Mouse (Mus musculus) liver, embryonic 12.5 days (tissue): ENCODE results near the gene Entpd1. TPM values are rescaled to one million over a fixed set of nuclear protein-coding genes. Genes with fewer than 3 reads are reported as not detected.
A peak's percentile ranks its signal among the peaks of the same experiment; 100 is the strongest.

Source experiments
- ATAC-seq: fragments of 200-750 bp; cut with Nextera tagmentation; 2 replicates; pipeline ENCODE4 v1.8.0; 2017; ENCODE audit warnings: moderate number of reproducible peaks, mild to moderate bottlenecking, moderate library complexity
- H3K27ac ChIP-seq: fragments of 300-500 bp; sonication (generic); 2 replicates; pipeline ENCODE4 v1.5.1; 2016; ENCODE audit warnings: mild to moderate bottlenecking
- H3K27me3 ChIP-seq: fragments of 300-500 bp; sonication (generic); replicated peaks from 2 replicates; pipeline ENCODE4 v1.6.1; 2016; ENCODE audit warnings: mild to moderate bottlenecking, moderate library complexity
- H3K36me3 ChIP-seq: fragments of 300-500 bp; sonication (generic); 2 replicates; pipeline ENCODE4 v1.6.1; 2016; ENCODE audit warnings: mild to moderate bottlenecking, moderate library complexity
- H3K4me1 ChIP-seq: fragments of 300-500 bp; sonication (generic); 2 replicates; pipeline ENCODE4 v1.6.1; 2016
- H3K4me2 ChIP-seq: fragments of 300-500 bp; sonication (generic); 2 replicates; pipeline ENCODE4 v1.6.1; 2016; ENCODE audit warnings: mild to moderate bottlenecking, moderate library complexity
- H3K4me3 ChIP-seq: fragments of 300-500 bp; sonication (generic); 2 replicates; pipeline ENCODE4 v1.5.1; 2016; ENCODE audit warnings: mild to moderate bottlenecking, moderate library complexity
- H3K9ac ChIP-seq: fragments of 300-500 bp; sonication (generic); 2 replicates; pipeline ENCODE4 v1.6.1; 2016; ENCODE audit warnings: mild to moderate bottlenecking, moderate library complexity
- H3K9me3 ChIP-seq: fragments of 300-500 bp; sonication (generic); replicated peaks from 2 replicates; pipeline ENCODE4 v1.6.1; 2016; ENCODE audit warnings: mild to moderate bottlenecking, moderate library complexity
- WGBS: fragments of 180-500 bp; shearing (Covaris S2); methylation state at CpG from one replicate; pipeline ENCODE4 v1.1.7; 2016; ENCODE audit not compliant: insufficient replicate concordance; 5-methylcytosine and 5-hydroxymethylcytosine counted together
- polyA plus RNA-seq: library from polyadenylated mRNA; unstranded; fragments of >200 nt; fragmentation: Nextera tagmentation; extraction: Ambion mirVana; gene quantifications from 2 replicates; pipeline ENCODE4 v1.2.1, GENCODE M21; 2016

Gene Entpd1
- polyA plus RNA-seq, 1 experiment from 2014 or later, result 2.6 TPM

DNA sequence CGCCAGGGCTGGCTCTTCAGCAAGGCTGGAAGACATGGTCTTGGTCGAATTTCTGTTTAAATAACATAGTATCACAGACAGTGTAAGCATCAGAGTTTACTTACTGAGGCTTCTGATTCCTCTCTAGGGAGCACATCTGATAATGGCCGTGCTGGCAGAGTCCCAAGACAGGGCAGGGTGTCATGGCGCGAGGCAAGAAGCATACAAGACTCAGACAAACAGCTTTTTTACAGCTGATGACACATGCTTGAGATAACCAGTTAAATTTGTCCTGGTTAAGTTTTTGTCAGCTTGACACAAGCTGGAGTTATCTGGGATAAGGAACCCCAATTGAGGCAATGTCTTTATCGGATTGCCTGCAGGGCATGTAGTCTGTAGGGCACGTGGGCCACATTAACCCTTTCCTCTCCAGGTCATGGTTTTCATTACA lies 157.2 kb downstream of the Entpd1 start:
- Histone ChIP-seq H3K4me1 (peaks cover 59% of the 10 kb centered on the region), H3K9ac (peak overlapping the region; percentile 77), H3K4me3 (peak overlapping the region; percentile 65), H3K36me3 (peaks cover 7% of the 10 kb centered on the region; the same call in 1 of the 2 replicates), H3K9me3 (no peaks in the 10 kb centered on the region), H3K27me3 (peaks cover 10% of the 10 kb centered on the region; the same call in 1 of the 2 replicates), H3K27ac (peak overlapping the region; percentile 96), H3K4me2 (peak overlapping the region; percentile 75)
- ATAC-seq, result peak; percentile 96
- WGBS, result 12% methylated on average over 7 of the region's 7 CpGs

DNA sequence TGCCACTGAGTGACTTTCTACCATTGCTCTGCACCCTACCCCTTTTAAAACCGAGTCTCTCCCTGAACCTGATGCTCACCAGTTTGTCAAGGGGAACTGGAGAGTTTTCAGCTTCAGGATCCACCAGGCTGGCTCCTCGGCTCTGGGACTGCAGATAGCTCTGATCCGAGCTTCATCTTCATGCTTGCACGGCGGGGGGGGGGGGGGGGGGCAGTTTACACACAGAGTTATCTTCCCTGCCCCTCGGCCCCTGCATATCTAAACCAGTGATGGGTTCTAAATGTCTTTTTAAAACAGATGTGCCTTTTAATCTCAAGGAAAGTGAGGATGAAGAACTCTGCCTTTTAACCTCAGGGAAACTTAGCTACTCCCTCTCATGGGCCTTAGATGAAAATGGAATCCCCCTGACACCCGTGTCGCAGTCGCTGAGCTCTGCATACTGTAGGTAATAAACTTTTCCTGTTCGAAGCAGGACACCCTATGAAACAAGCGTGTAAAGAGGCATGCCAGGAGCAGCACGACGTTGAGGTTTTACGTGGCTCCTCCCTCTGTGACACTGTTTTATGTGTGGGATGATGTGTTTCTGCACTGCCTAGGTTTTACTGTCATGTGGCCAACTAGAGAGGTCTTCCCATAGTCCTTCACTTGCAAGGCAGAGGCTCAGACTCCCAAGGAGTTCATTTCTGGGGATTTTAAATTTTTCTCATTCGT lies 176.0 kb downstream of the Entpd1 start:
- Histone ChIP-seq H3K36me3 (no peaks in the 10 kb centered on the region), H3K4me2 (no peak overlapping the region; the same call in 1 of the 2 replicates), H3K27me3 (0 out of 2 replicates have a peak, but pooled peaks cover 2% of the 10 kb centered on the region), H3K4me1 (peaks cover 12% of the 10 kb centered on the region), H3K9me3 (0 out of 2 replicates have a peak, but pooled peaks cover 4% of the 10 kb centered on the region), H3K27ac (no peak overlapping the region), H3K4me3 (no peak overlapping the region), H3K9ac (no peak overlapping the region)
- 51% methylated on average over 15 of the region's 15 CpGs for WGBS
- ATAC-seq, result peak; percentile 54; the same call in 1 of the 2 replicates

DNA sequence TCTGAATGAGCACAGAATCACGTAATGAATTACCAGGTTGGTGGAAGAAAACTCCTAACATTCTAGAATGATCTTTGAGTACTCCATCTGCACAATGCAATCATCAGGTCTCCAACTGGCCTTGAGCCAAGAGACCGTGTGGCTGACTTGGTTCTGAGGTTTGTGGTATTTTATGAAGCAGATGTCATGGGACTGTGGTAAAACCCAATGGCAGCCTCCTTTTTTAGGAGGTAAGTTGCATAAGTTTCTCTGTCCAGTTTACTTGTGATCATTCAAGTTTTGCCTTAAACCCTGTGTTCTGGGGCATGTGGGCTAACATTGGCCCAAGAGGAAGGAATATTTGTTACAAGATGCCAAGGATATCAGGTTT lies 176.5 kb downstream of the Entpd1 start:
- Histone ChIP-seq H3K4me1 (peaks cover 12% of the 10 kb centered on the region), H3K9me3 (0 out of 2 replicates have a peak, but pooled peaks cover 4% of the 10 kb centered on the region), H3K9ac (no peak overlapping the region), H3K4me3 (no peak overlapping the region), H3K27me3 (0 out of 2 replicates have a peak, but pooled peaks cover 7% of the 10 kb centered on the region), H3K4me2 (no peak overlapping the region), H3K27ac (no peak overlapping the region), H3K36me3 (no peaks in the 10 kb centered on the region)
- 64% methylated on average over 2 of the region's 2 CpGs for WGBS
- no peak for ATAC-seq

Other genes starting within 250 kb of the Entpd1 start
- 34.3 and 35.1 TPM in 2 replicates for gene Sorbs1, start 98.6 kb upstream of the Entpd1 start, polyA plus RNA-seq
- gene Aldh18a1, start 23.9 kb upstream of the Entpd1 start, polyA plus RNA-seq, result 67.4 and 68.8 TPM in 2 replicates
- gene Tctn3, start 133 bp upstream of the Entpd1 start, polyA plus RNA-seq, result 3.6 and 3.9 TPM in 2 replicates
- 2.2 and 3.1 TPM in 2 replicates for gene Cc2d2b, start 136.4 kb downstream of the Entpd1 start, polyA plus RNA-seq
- gene Ccnj, start 218.9 kb downstream of the Entpd1 start, polyA plus RNA-seq, result 6.9 and 8.0 TPM in 2 replicates